11 mouse cellular contexts compared by ENCODE assay signal in genomic region chr7:75568883-75569282, GRCm38 (mm10).
A peak's percentile ranks its signal among the peaks of the same experiment; 100 is the strongest.
DNase-seq lines count a peak whose midpoint lies in the region; TF ChIP-seq lines count a peak whose summit lies in the region.
"Had no signal": no experiment of that assay in that cellular context is flagged by ENCODE, and none has a peak within 500 bp of the region (broad histone marks: within the 10 kb centered on the region; RNA-seq: fewer than 3 reads in every experiment).

No protein-coding gene starts in this region.

- H3K27ac ChIP-seq in layer of hippocampus, adult 2 months, result no peak overlapping the region
- no peak overlapping the region for H3K27ac ChIP-seq in thymus, adult 2 months (ENCODE audit: control insufficient read depth, insufficient read depth, low read length)
- H3K27ac ChIP-seq: forebrain, embryonic 13.5 days; stomach, embryonic 15.5 days had no signal

- peak; percentile 84 for TF ChIP-seq CTCF in layer of hippocampus, adult 2 months (conservative IDR thresholded peaks at IDR 0.05)
- no peak for TF ChIP-seq CTCF in thymus, adult 2 months (IDR thresholded peaks at IDR 0.05; ENCODE audit: borderline replicate concordance, control insufficient read depth, extremely low read depth, insufficient read depth, low read length, poor library complexity)

- peaks cover 2% of the 10 kb centered on the region for H3K4me1 ChIP-seq in thymus, adult 2 months (replicated peaks; ENCODE audit: control insufficient read depth, insufficient read depth, low read length)
- H3K4me1 ChIP-seq: stomach, embryonic 15.5 days had no signal

- no peak for TF ChIP-seq POLR2A in thymus, adult 2 months (IDR thresholded peaks at IDR 0.05; ENCODE audit: control insufficient read depth, extremely low read depth, insufficient read depth, low read length, poor library complexity)

- DNase-seq in layer of hippocampus, adult 2 months (ENCODE audit: low spot score in 2 of 2), result peak in 1 of 2 experiments; percentile 28
- DNase-seq in layer of hippocampus, adult 9-10 months (ENCODE audit: low spot score), result no peak
- DNase-seq in thymus, adult 2 months, result peak; percentile 55
- DNase-seq in thymus, postnatal 10 days (ENCODE audit: low spot score in 2 of 2), result no peak
- DNase-seq in brain, adult 2 months (ENCODE audit: low read depth, low spot score), result peak; percentile 39
- DNase-seq in thymus, postnatal 4 days, result peak; percentile 67
- no peak for DNase-seq in gastrocnemius, postnatal 25 days
- DNase-seq: embryo, embryonic 11 days had no signal

- H3K4me3 ChIP-seq in layer of hippocampus, adult 2 months, result no peak overlapping the region
- H3K4me3 ChIP-seq in thymus, adult 2 months (ENCODE audit: control insufficient read depth, insufficient read depth, low read length), result no peak overlapping the region
- H3K4me3 ChIP-seq: forebrain, embryonic 13.5 days; myocyte; stomach, embryonic 15.5 days had no signal

- no peaks in the 10 kb centered on the region for H3K27me3 ChIP-seq in thymus, adult 2 months (ENCODE audit: control insufficient read depth, insufficient read depth, low read length)
- H3K27me3 ChIP-seq: forebrain, embryonic 13.5 days; stomach, embryonic 15.5 days had no signal

- no peaks in the 10 kb centered on the region; the same call in 1 of the 2 replicates for H3K36me3 ChIP-seq in thymus, adult 2 months (ENCODE audit: control insufficient read depth, insufficient read depth, low read length)
- H3K36me3 ChIP-seq: stomach, embryonic 15.5 days had no signal

Comparison
In these comparisons a context has a peak if more than half of its experiments do, and no peak if none do; other contexts are left out.
1. DNase-seq: peak in thymus, adult 2 months (single experiment), brain, adult 2 months (single experiment) and thymus, postnatal 4 days (single experiment); none in layer of hippocampus, adult 9-10 months (single experiment), thymus, postnatal 10 days (0 of 2) and gastrocnemius, postnatal 25 days (single experiment).